Mouse (Mus musculus) brain, embryonic 14.5 days (tissue): ENCODE measurements around the gene Serpini1.

Source experiments
- CTCF ChIP-seq: fragments of 200-500 bp; IDR thresholded peaks from 2 replicates; pipeline ENCODE4 v1.5.1; 2012; ENCODE audit warnings: inconsistent platforms, mild to moderate bottlenecking, moderate library complexity, borderline replicate concordance; ENCODE audit not compliant: insufficient read depth, insufficient read length; ENCODE audit errors: extremely low read depth
- POLR2A ChIP-seq: fragments of 200-500 bp; IDR thresholded peaks from 2 replicates; pipeline ENCODE4 v1.6.1; 2012; ENCODE audit warnings: mild to moderate bottlenecking, inconsistent platforms, borderline replicate concordance; ENCODE audit not compliant: poor library complexity, insufficient read depth, insufficient read length, severe bottlenecking; ENCODE audit errors: extremely low read depth

DNA sequence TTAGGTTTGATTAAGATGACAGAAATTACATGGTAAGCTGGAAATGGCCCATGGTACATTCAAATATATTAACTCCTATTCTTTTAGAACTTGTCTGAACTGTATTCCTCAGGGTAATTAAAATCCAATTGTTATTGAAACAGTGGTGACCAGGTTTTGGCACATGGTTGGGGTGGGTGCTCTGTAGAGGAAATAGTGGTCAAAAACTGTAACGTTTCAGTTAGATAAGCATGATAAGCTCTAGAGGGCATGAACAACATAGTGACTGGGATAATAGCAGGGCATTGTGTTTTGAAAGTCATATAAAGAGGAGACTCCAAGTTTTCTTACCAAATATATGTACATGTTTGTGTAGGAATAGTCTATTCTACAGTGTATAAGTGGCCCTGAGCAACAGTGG, 134.7 kb downstream of the Serpini1 start:
- TF ChIP-seq CTCF (no peak), POLR2A (no peak)
